Mouse (Mus musculus): Measurements from ENCODE around the gene Cdc42bpa.
A peak's percentile ranks its signal among the peaks of the same experiment; 100 is the strongest.

The Cdc42bpa gene

GRCm38 (mm10) chr1:180192866-180193265 is 232.6 kb downstream of the Cdc42bpa start:
- no peak for DNase-seq (ENCODE audit: low spot score)

DNA sequence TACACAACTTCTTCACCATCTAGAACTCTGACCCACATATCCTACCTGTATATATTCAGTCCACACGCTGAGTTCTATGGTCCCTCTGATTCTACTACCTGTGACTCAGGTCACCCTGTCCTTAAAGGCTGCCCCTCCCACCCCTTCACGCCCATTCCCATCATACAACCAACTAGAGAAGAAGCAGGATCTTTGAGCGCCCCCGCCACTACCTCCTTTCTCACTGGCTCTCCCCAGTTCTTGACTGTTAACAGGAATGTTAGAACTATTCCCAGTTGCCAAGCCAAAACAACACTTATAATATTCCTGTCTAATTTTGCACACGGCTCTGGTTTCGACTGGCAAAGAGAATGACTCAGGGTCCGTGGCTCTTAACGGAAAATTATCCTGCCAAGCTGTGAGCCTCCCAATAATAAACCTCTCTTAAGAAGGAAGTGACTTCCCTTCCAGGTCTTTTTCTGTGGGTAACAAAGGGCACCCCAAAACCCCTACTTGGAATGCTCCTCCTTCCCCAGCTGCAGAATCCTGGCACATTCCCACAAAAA is 233.2 kb downstream of the Cdc42bpa start:
- no peak for DNase-seq (ENCODE audit: low spot score)

DNA sequence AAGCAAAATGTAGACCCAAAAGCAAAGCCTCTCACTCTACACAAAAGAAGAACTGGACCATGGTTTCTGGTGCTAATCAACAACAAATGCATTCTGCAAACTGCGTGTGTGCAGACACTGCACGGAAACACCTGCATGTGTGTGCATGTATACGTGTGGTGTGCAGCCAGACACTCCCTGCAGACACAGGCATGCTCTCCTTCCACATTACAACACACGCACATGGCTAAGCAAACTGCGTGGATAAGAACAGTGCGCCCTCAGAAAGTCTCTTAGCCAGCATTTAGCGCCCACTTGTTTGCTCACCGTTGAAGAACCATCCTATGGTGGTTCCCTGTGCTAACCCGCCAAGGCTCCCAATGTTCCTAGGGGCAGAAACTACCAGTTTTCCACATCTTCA is 233.8 kb downstream of the Cdc42bpa start:
- no peak for DNase-seq (ENCODE audit: low spot score)

- peak; percentile 14 for DNase-seq (ENCODE audit: low spot score)
Measured at GRCm38 (mm10) chr1:180194781-180195471, 234.7 kb downstream of the Cdc42bpa start.

- DNase-seq (ENCODE audit: low spot score): peak; percentile 86
Measured at GRCm38 (mm10) chr1:180195703-180196381, 235.6 kb downstream of the Cdc42bpa start.

- DNase-seq (ENCODE audit: low spot score): no peak
Measured at GRCm38 (mm10) chr1:180196508-180196907, 236.2 kb downstream of the Cdc42bpa start.

- no peak for DNase-seq (ENCODE audit: low spot score)
Measured at GRCm38 (mm10) chr1:180197956-180198355, 237.7 kb downstream of the Cdc42bpa start.

GRCm38 (mm10) chr1:180198959-180199714 is 238.9 kb downstream of the Cdc42bpa start, which contains the start of gene Coq8a:
Gene Coq8a, minus strand, starts transcription at chr1:180199602.
- no peak for DNase-seq (ENCODE audit: low spot score)

DNA sequence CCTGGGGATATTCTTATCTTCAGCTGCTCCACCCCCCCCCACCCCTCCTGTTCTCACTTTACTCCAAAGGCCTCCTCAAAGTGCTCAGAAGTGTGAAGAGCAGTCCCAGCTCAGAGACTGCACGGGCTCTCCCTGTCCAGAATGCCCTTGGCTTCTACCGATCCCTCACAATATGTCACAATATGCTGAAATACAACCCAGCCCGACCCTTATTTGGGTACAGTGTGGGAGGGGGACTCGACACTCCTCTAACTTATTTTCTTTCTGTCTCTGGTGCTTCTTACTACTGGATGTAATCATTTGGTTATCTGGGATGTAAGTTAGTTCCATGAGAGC is 239.4 kb downstream of the Cdc42bpa start:
- no peak for DNase-seq (ENCODE audit: low spot score)

- no peak for DNase-seq (ENCODE audit: low spot score)
Measured at GRCm38 (mm10) chr1:180200722-180201121, 240.4 kb downstream of the Cdc42bpa start.

DNA sequence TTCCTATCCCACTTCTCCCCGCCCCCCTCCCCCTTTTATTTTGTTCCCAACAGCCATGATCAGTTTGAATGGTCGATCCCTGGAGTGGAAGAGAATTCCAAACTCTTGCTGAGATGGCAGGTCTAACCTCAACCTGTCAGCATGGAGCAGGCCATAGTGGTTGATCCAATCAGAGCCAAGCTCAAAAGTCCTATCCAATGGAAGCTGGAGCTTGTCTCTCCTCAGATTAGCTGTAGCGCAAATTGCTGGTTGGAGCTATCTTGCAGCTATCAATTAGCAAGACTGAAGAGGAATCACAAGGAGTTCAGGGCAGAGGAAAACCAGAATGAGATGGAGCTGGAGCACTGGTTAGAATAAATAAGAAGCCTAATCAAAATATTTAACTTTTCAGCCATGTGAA is 248.1 kb downstream of the Cdc42bpa start:
- DNase-seq (ENCODE audit: low spot score): no peak

GRCm38 (mm10) chr1:180210031-180210432 is 249.8 kb downstream of the Cdc42bpa start:
- no peak for DNase-seq (ENCODE audit: low spot score)

DNA sequence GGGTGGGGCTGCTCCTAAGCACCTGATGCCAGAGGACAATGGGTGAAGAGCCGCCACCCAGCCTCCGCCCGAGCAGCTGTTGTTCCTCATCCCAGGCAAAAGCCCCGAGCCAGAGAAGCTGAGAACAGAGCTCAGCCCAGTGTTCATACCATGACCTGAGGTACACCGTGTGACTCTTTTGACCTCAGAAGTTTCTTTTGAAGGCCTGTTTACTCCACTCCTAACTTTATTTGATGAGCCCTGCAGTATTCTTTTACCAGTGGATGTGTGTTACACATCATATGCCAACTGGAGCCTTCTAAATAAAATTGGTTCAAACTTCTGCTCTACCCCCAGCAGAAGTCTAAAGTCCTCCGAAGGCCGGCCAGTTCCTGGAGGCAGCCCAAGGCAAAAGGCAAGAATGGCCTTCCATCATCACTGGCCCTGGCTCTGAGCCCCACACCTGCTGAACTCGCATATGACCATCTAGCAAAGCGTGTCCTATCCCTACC is 250.6 kb downstream of the Cdc42bpa start:
- DNase-seq (ENCODE audit: low spot score): no peak

DNA sequence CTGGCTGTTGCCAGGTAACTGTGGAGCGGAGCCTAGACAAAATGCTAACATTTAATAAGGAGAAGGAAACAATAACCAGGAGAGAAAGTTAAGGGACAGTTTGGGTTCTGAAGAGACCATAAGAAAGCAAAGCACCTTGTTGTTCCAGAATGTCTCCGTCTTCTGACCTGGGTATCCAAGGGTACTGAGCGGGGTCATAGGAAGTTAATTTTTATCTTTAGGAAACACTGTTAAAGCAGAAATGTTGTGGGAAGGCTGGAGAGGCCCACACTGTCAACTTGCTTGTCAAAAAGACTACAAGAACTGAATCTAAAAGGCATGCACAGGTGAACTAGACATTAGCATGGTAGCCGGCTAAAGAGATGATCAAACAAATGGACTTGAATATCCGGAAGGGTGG is 252.6 kb downstream of the Cdc42bpa start:
- DNase-seq (ENCODE audit: low spot score): no peak

GRCm38 (mm10) chr1:180215044-180215443 is 254.8 kb downstream of the Cdc42bpa start:
- DNase-seq (ENCODE audit: low spot score): peak; percentile 26

Data from ovary, postnatal 10 days (tissue).